Mouse (Mus musculus) embryonic fibroblast, embryonic 13.5 days (primary cell): ENCODE results near the gene Stk4.

ENCODE experiments used
- CTCF ChIP-seq: IDR thresholded peaks from 2 replicates; pipeline ENCODE4 v1.5.1; 2011; ENCODE audit warnings: mild to moderate bottlenecking, control low read depth, low read length, moderate library complexity, borderline replicate concordance; ENCODE audit not compliant: insufficient read depth
- POLR2A ChIP-seq: IDR thresholded peaks from 2 replicates; pipeline ENCODE4 v1.6.1; 2011; ENCODE audit warnings: low read depth, mild to moderate bottlenecking, control low read depth, low read length, moderate library complexity

- no peak for TF ChIP-seq POLR2A
- TF ChIP-seq CTCF, result no peak
Measured at GRCm38 (mm10) chr2:164131586-164131985, 61.5 kb downstream of the Stk4 start.
